Mouse (Mus musculus) liver, postnatal 0 days (tissue): Measurements from ENCODE around the gene Hprt. TPM values are rescaled to one million over a fixed set of nuclear protein-coding genes. Genes with fewer than 3 reads are reported as not detected.

Source experiments
- ATAC-seq: fragments of 200-750 bp; cut with Nextera tagmentation; 2 replicates; pipeline ENCODE4 v1.8.0; 2017; ENCODE audit warnings: mild to moderate bottlenecking, moderate library complexity
- DNase-seq: peaks from one replicate; pipeline ENCODE4 v3.0.0-alpha.2; 2016
- H3K27ac ChIP-seq: fragments of 300-500 bp; sonication (generic); 2 replicates; pipeline ENCODE4 v1.5.1; 2014; ENCODE audit warnings: antibody characterized with exemption, moderate library complexity, mild to moderate bottlenecking, low read depth
- H3K27me3 ChIP-seq: fragments of 300-500 bp; sonication (generic); 2 replicates; pipeline ENCODE4 v1.6.1; 2014; ENCODE audit warnings: low read length, control low read depth, mixed read lengths; ENCODE audit not compliant: insufficient read depth
- H3K36me3 ChIP-seq: fragments of 300-500 bp; sonication (generic); replicated peaks from 2 replicates; pipeline ENCODE4 v1.6.1; 2014; ENCODE audit warnings: mild to moderate bottlenecking, control low read depth, low read length, moderate library complexity, mixed read lengths; ENCODE audit not compliant: insufficient read depth
- H3K4me1 ChIP-seq: fragments of 300-500 bp; sonication (generic); 2 replicates; pipeline ENCODE4 v1.6.1; 2014; ENCODE audit warnings: antibody characterized with exemption, mild to moderate bottlenecking, control low read depth; ENCODE audit not compliant: insufficient read depth
- H3K4me2 ChIP-seq: fragments of 300-500 bp; sonication (generic); 2 replicates; pipeline ENCODE4 v1.6.1; 2014; ENCODE audit warnings: low read depth, mild to moderate bottlenecking, low read length, moderate library complexity, mixed read lengths
- H3K4me3 ChIP-seq: fragments of 300-500 bp; sonication (generic); 2 replicates; pipeline ENCODE4 v1.5.1; 2014; ENCODE audit warnings: low read depth, low read length
- H3K9ac ChIP-seq: fragments of 300-500 bp; sonication (generic); replicated peaks from 2 replicates; pipeline ENCODE4 v1.6.1; 2014; ENCODE audit warnings: mild to moderate bottlenecking, moderate library complexity
- H3K9me3 ChIP-seq: fragments of 300-500 bp; sonication (generic); 2 replicates; pipeline ENCODE4 v1.6.1; 2016; ENCODE audit warnings: mild to moderate bottlenecking, control low read depth, low read length, mixed read lengths
- CTCF ChIP-seq: sonication (generic); IDR thresholded peaks from 2 replicates; pipeline ENCODE4 v1.5.1; 2016; ENCODE audit warnings: antibody characterized with exemption, low read depth
- EP300 ChIP-seq: IDR thresholded peaks from 2 replicates; pipeline ENCODE4 v1.6.1; 2016; ENCODE audit warnings: antibody characterized with exemption, low read depth, mild to moderate bottlenecking
- whole genome bisulfite sequencing: fragments of 180-500 bp; shearing (Covaris S2); extraction: QIAGEN DNeasy Blood & Tissue Kit; methylation state at CpG from one replicate; pipeline ENCODE4 v1.1.7; 2014; ENCODE audit not compliant: insufficient replicate concordance; 5-methylcytosine and 5-hydroxymethylcytosine counted together
- polyA plus RNA-seq: library from polyadenylated mRNA; unstranded; fragments of >200 nt; fragmentation: Nextera tagmentation; extraction: Ambion mirVana; gene quantifications from 2 replicates; pipeline ENCODE4 v1.2.1, GENCODE M21; 2015

The Hprt gene
- polyA plus RNA-seq, 1 experiment from 2014 or later, result 204 TPM

DNA sequence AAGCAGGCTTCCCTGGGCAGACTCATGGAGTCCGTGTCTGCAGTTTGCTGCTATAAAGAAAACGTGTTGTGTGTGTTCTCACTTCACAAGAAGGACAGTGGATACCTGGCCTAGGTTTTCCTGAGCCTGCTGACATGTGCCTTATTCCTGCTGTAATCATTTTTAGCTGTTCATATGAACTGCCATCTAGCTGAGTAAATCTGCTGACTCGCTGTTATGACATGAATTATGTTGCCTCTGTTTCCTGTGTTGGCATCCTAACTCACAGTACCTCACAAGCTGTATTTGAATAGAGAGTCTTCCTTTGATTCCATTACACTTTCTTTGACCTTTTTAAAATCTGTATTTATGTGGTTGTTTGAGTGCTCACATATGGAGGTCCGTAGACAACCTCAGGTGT is 50.3 kb downstream of the Hprt start:
- no peaks in the 10 kb centered on the region for H3K4me1 ChIP-seq
- no peaks in the 10 kb centered on the region for H3K36me3 ChIP-seq
- no peak overlapping the region for H3K27ac ChIP-seq
- H3K4me3 ChIP-seq, result no peak overlapping the region
- no peaks in the 10 kb centered on the region for H3K9me3 ChIP-seq
- no peak overlapping the region for H3K9ac ChIP-seq
- H3K27me3 ChIP-seq, result no peaks in the 10 kb centered on the region
- DNase-seq (no peak), ATAC-seq (no peak)
- no peak overlapping the region for H3K4me2 ChIP-seq
- 69% methylated on average over 4 of the region's 4 CpGs for whole genome bisulfite sequencing
- TF ChIP-seq EP300 (no peak), CTCF (no peak)

DNA sequence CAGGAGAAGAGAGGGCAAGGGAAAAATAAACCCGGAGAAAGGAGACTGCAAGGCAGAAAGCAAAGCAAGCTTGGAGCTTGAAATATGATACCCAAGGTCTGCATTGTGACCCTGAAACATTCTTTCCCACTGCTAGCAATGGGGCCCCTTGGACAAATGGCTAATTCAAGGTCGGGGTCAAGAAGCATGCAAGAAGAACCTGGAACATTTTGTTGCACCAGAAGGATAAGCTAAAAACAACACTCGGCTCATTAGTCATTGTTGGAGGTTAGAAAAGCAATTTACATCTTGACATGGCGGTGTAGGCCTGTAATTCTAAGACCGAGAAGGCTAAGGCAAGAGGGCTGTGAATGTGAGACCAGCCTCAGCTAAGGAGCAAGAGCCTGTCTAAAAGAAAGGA is 51.7 kb downstream of the Hprt start:
- 62% methylated on average over 5 of the region's 5 CpGs for WGBS
- H3K4me2 ChIP-seq, result no peak overlapping the region
- no peaks in the 10 kb centered on the region for H3K4me1 ChIP-seq
- ATAC-seq (no peak), DNase-seq (no peak)
- H3K27ac ChIP-seq, result no peak overlapping the region
- no peaks in the 10 kb centered on the region for H3K9me3 ChIP-seq
- no peaks in the 10 kb centered on the region for H3K27me3 ChIP-seq
- H3K9ac ChIP-seq, result no peak overlapping the region
- H3K36me3 ChIP-seq, result no peaks in the 10 kb centered on the region
- H3K4me3 ChIP-seq, result no peak overlapping the region
- TF ChIP-seq EP300 (no peak), CTCF (no peak)

GRCm38 (mm10) chrX:53040138-53040537 is 52.2 kb downstream of the Hprt start:
- H3K4me3 ChIP-seq, result no peak overlapping the region
- H3K9me3 ChIP-seq, result no peaks in the 10 kb centered on the region
- H3K4me1 ChIP-seq, result no peaks in the 10 kb centered on the region
- ATAC-seq (no peak), DNase-seq (no peak)
- H3K27ac ChIP-seq, result no peak overlapping the region
- WGBS, result 77% methylated on average over 6 of the region's 6 CpGs
- no peaks in the 10 kb centered on the region for H3K27me3 ChIP-seq
- no peak overlapping the region for H3K9ac ChIP-seq
- no peak overlapping the region for H3K4me2 ChIP-seq
- no peaks in the 10 kb centered on the region for H3K36me3 ChIP-seq
- TF ChIP-seq EP300, result no peak
- TF ChIP-seq CTCF, result no peak

GRCm38 (mm10) chrX:53041006-53041405 is 53.1 kb downstream of the Hprt start:
- ATAC-seq (no peak), DNase-seq (no peak)
- Histone ChIP-seq H3K4me3 (no peak overlapping the region), H3K27ac (no peak overlapping the region), H3K4me1 (no peaks in the 10 kb centered on the region), H3K4me2 (no peak overlapping the region), H3K27me3 (no peaks in the 10 kb centered on the region), H3K9ac (no peak overlapping the region), H3K9me3 (no peaks in the 10 kb centered on the region), H3K36me3 (no peaks in the 10 kb centered on the region)
- 75% methylated on average over 6 of the region's 6 CpGs for WGBS
- no peak for TF ChIP-seq EP300
- no peak for TF ChIP-seq CTCF

DNA sequence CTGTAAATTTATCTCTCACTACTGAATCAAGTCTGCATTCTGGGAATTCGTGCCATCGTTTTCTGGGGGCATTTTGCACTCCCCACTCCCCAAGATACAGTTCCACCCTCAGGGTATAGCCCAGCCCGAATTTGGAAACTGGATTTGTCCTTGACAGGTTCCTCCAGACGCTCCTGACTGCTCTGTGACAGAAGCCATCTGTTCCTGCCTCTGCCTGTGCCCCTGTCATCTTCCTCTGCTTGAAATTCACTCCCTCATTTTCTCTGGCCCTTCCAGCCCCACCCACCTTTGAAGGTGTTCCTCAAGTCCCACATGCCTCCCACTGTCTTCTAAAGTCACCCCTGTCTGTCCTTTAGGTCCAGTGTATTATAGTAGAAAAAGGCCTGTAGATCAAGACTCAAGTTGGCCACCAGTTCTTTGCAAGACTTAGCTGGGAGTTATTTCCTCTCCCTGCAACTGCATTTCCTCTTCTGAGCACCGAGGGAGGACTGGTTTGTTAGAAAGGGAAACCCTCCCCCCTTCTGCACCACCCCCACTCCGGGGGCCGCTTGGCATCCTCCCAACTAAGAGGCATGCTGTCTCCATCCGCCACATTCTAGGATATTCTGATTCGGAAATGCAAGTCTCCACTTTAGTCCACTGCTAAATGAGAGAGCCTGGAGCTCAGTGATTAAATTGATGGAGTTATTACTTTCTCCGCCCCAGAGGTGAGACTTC is 57.4 kb downstream of the Hprt start:
- TF ChIP-seq CTCF (no peak), EP300 (no peak)
- peak; percentile 27 for DNase-seq
- no peak for ATAC-seq
- 34% methylated on average over 10 of the region's 10 CpGs for WGBS
- H3K9me3 ChIP-seq, result no peaks in the 10 kb centered on the region
- no peak overlapping the region for H3K4me2 ChIP-seq
- H3K4me3 ChIP-seq, result no peak overlapping the region
- H3K27me3 ChIP-seq, result no peaks in the 10 kb centered on the region
- H3K27ac ChIP-seq, result peak overlapping the region; percentile 16; the same call in 1 of the 2 replicates
- H3K4me1 ChIP-seq, result no peaks in the 10 kb centered on the region
- no peaks in the 10 kb centered on the region for H3K36me3 ChIP-seq
- H3K9ac ChIP-seq, result no peak overlapping the region

DNA sequence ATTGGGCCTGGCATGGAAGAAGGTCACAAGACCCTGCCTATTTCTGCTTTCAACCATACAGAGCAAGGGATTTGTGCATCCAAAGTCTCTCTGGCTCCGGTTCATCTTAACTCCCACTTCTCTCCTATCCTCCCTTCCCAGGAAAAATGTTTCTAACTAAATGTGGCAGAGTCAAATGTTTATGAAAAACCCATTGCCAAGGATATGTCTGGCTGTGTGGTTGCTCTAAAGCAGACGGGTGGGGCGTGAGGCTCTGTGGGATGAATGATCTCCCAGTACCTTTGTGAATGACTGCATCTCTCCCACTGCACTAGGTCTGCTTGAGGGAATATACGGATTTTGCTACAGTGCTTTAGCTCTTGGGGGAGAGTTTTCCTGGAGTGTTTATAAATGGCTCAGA is 58.1 kb downstream of the Hprt start:
- H3K4me2 ChIP-seq, result no peak overlapping the region
- TF ChIP-seq EP300, result no peak
- DNase-seq (no peak), ATAC-seq (no peak)
- H3K4me3 ChIP-seq, result no peak overlapping the region
- no peak overlapping the region for H3K27ac ChIP-seq
- WGBS, result 59% methylated on average over 4 of the region's 4 CpGs
- H3K36me3 ChIP-seq, result no peaks in the 10 kb centered on the region
- H3K9ac ChIP-seq, result no peak overlapping the region
- no peaks in the 10 kb centered on the region for H3K9me3 ChIP-seq
- H3K4me1 ChIP-seq, result no peaks in the 10 kb centered on the region
- no peaks in the 10 kb centered on the region for H3K27me3 ChIP-seq

GRCm38 (mm10) chrX:53046911-53047310 is 59.0 kb downstream of the Hprt start:
- no peak overlapping the region for H3K27ac ChIP-seq
- no peak for DNase-seq
- H3K4me1 ChIP-seq, result no peaks in the 10 kb centered on the region
- H3K27me3 ChIP-seq, result no peaks in the 10 kb centered on the region
- no peaks in the 10 kb centered on the region for H3K36me3 ChIP-seq
- ATAC-seq, result no peak
- TF ChIP-seq CTCF (no peak), EP300 (no peak)
- H3K4me3 ChIP-seq, result no peak overlapping the region
- H3K4me2 ChIP-seq, result no peak overlapping the region
- no peak overlapping the region for H3K9ac ChIP-seq
- 30% methylated on average over 2 of the region's 2 CpGs for WGBS
- H3K9me3 ChIP-seq, result no peaks in the 10 kb centered on the region
